12 mouse cellular contexts compared by ENCODE assay signal in genomic region chr12:59460997-59461961, GRCm38 (mm10).
DNase-seq lines count a peak whose midpoint lies in the region; ATAC-seq lines count a peak whose summit lies in the region.
"Had no signal": no experiment of that assay in that cellular context is flagged by ENCODE, and none has a peak within 500 bp of the region (broad histone marks: within the 10 kb centered on the region; RNA-seq: fewer than 3 reads in every experiment).

No protein-coding gene starts in this region.

- no peak for DNase-seq in forebrain, embryonic 11.5 days (ENCODE audit: low spot score)
- DNase-seq in forebrain, embryonic 10.5 days (ENCODE audit: extremely low spot score, low spot score) = no peak
- peak; percentile 19 for DNase-seq in right cerebral cortex, postnatal 4 days
- DNase-seq in right cerebral cortex, adult 18-20 months = no peak
- DNase-seq in thymus, postnatal 25 days = no peak
- no peak for DNase-seq in heart, embryonic 10.5 days (ENCODE audit: low spot score)
- no peak for DNase-seq in gastrocnemius, postnatal 4 days (ENCODE audit: low spot score in 2 of 2)
- DNase-seq: adrenal gland, adult 2 months; B cell, adult 2 months; lung, adult 18-20 months had no signal

- no peaks in the 10 kb centered on the region for H3K9me3 ChIP-seq in forebrain, embryonic 11.5 days (ENCODE audit: control insufficient read depth, low read length)
- no peaks in the 10 kb centered on the region for H3K9me3 ChIP-seq in forebrain, embryonic 10.5 days
- no peaks in the 10 kb centered on the region for H3K9me3 ChIP-seq in forebrain, embryonic 13.5 days (replicated peaks)
- H3K9me3 ChIP-seq in heart, embryonic 10.5 days = no peaks in the 10 kb centered on the region

- no peak overlapping the region for H3K9ac ChIP-seq in forebrain, embryonic 11.5 days (ENCODE audit: low read length)
- no peak overlapping the region for H3K9ac ChIP-seq in forebrain, embryonic 13.5 days

- no peak overlapping the region for H3K4me2 ChIP-seq in forebrain, embryonic 11.5 days (ENCODE audit: low read depth, low read length, severe bottlenecking)
- 0 out of 2 replicates have a peak overlapping the region, but pooled peaks have one; percentile 17 for H3K4me2 ChIP-seq in forebrain, embryonic 13.5 days

- H3K4me1 ChIP-seq in forebrain, embryonic 11.5 days (replicated peaks; ENCODE audit: control insufficient read depth, insufficient read depth, low read length) = no peaks in the 10 kb centered on the region
- H3K4me1 ChIP-seq in forebrain, embryonic 10.5 days = peaks cover 17% of the 10 kb centered on the region
- H3K4me1 ChIP-seq in forebrain, embryonic 13.5 days = peaks cover 12% of the 10 kb centered on the region
- no peaks in the 10 kb centered on the region for H3K4me1 ChIP-seq in heart, embryonic 10.5 days

- no peaks in the 10 kb centered on the region for H3K36me3 ChIP-seq in forebrain, embryonic 11.5 days (ENCODE audit: control insufficient read depth, insufficient read depth, low read length)
- no peaks in the 10 kb centered on the region for H3K36me3 ChIP-seq in forebrain, embryonic 10.5 days (replicated peaks)
- H3K36me3 ChIP-seq in forebrain, embryonic 13.5 days (ENCODE audit: poor library complexity, severe bottlenecking) = no peaks in the 10 kb centered on the region
- H3K36me3 ChIP-seq in heart, embryonic 10.5 days = no peaks in the 10 kb centered on the region

- H3K27ac ChIP-seq in forebrain, embryonic 11.5 days (ENCODE audit: low read depth, low read length) = no peak overlapping the region
- H3K27ac ChIP-seq in forebrain, embryonic 10.5 days = no peak overlapping the region
- H3K27ac ChIP-seq in forebrain, embryonic 13.5 days = peak overlapping the region; percentile 68
- H3K27ac ChIP-seq in heart, embryonic 10.5 days = no peak overlapping the region

- H3K4me3 ChIP-seq in forebrain, embryonic 11.5 days (ENCODE audit: low read depth, low read length) = no peak overlapping the region
- H3K4me3 ChIP-seq in forebrain, embryonic 10.5 days = no peak overlapping the region
- H3K4me3 ChIP-seq in forebrain, embryonic 13.5 days = no peak overlapping the region
- H3K4me3 ChIP-seq in heart, embryonic 10.5 days = no peak overlapping the region
- H3K4me3 ChIP-seq: erythroblast, embryonic 14.5 days had no signal

- ATAC-seq in forebrain, embryonic 11.5 days (replicated peaks; ENCODE audit: low FRiP score) = peak; percentile 64
- peak; percentile 91 for ATAC-seq in forebrain, embryonic 13.5 days

- WGBS in forebrain, embryonic 11.5 days = 67% methylated on average over 10 of the region's 10 CpGs
- WGBS in forebrain, embryonic 10.5 days = 70% methylated on average over 10 of the region's 10 CpGs
- WGBS in forebrain, embryonic 13.5 days = 39% methylated on average over 10 of the region's 10 CpGs
- WGBS in heart, embryonic 10.5 days = 81% methylated on average over 10 of the region's 10 CpGs

- no peaks in the 10 kb centered on the region for H3K27me3 ChIP-seq in forebrain, embryonic 11.5 days (ENCODE audit: control insufficient read depth, insufficient read depth, low read length)
- no peaks in the 10 kb centered on the region for H3K27me3 ChIP-seq in forebrain, embryonic 10.5 days (ENCODE audit: poor library complexity, severe bottlenecking)
- H3K27me3 ChIP-seq in forebrain, embryonic 13.5 days = no peaks in the 10 kb centered on the region
- H3K27me3 ChIP-seq in heart, embryonic 10.5 days (ENCODE audit: insufficient read depth, poor library complexity, severe bottlenecking) = no peaks in the 10 kb centered on the region
